In the genomic region with DNA sequence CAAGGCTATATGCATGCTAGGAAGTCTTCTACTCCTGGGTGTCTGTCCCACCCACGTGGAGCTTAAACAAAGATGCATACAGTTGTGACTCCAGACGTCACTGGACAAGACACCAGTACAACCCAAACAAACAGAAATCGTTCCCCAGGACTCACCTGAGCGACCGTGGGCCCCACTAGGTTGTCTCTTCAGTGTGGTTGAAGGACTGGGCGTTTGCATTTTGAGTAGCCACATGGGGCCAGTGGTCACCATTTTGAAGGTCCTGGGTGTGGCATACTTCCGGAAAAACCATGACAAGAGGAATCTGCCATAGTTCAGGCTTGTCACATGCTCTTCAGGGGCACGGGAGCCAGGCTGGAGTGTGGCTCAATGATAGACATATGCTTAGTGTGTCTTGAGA, we compare ENCODE assay signal across 9 mouse cellular contexts. TPM values are rescaled to one million over a fixed set of nuclear protein-coding genes. Genes with fewer than 3 reads are reported as not detected.
A peak's percentile ranks its signal among the peaks of the same experiment; 100 is the strongest.
DNase-seq lines count a peak whose midpoint lies in the region; ATAC-seq and TF ChIP-seq lines count a peak whose summit lies in the region.
"Had no signal": no experiment of that assay in that cellular context is flagged by ENCODE, and none has a peak within 500 bp of the region (broad histone marks: within the 10 kb centered on the region; RNA-seq: fewer than 3 reads in every experiment).

No protein-coding gene starts in this region.

- H3K9me3 ChIP-seq in kidney, embryonic 15.5 days (replicated peaks) = no peaks in the 10 kb centered on the region
- no peaks in the 10 kb centered on the region for H3K9me3 ChIP-seq in embryonic facial prominence, embryonic 11.5 days (replicated peaks; ENCODE audit: control insufficient read depth, low read length)
- no peaks in the 10 kb centered on the region for H3K9me3 ChIP-seq in intestine, postnatal 0 days (ENCODE audit: control insufficient read depth)

- H3K4me1 ChIP-seq in kidney, embryonic 15.5 days = peaks cover 51% of the 10 kb centered on the region
- H3K4me1 ChIP-seq in embryonic facial prominence, embryonic 11.5 days (ENCODE audit: control insufficient read depth, insufficient read depth, low read length) = no peaks in the 10 kb centered on the region; the same call in 1 of the 2 replicates
- H3K4me1 ChIP-seq in intestine, postnatal 0 days (replicated peaks; ENCODE audit: control insufficient read depth, insufficient read depth, low read length) = peaks cover 14% of the 10 kb centered on the region; the same call in 1 of the 2 replicates

- H3K79me2 ChIP-seq in myocyte (ENCODE audit: control insufficient read depth, insufficient read depth) = peaks cover 35% of the 10 kb centered on the region

- peak overlapping the region; percentile 48 for H3ac ChIP-seq in myocyte (ENCODE audit: control insufficient read depth, insufficient read length)

- TF ChIP-seq POLR2A in myocyte (IDR thresholded peaks at IDR 0.05; ENCODE audit: insufficient read length, low read depth) = no peak

- ATAC-seq in kidney, embryonic 15.5 days (replicated peaks; ENCODE audit: low FRiP score) = no peak
- no peak for ATAC-seq in embryonic facial prominence, embryonic 11.5 days (replicated peaks; ENCODE audit: insufficient number of reproducible peaks, low FRiP score, low TSS enrichment, low read depth)
- ATAC-seq in intestine, postnatal 0 days = no peak

- peak overlapping the region; percentile 78 for H3K4me2 ChIP-seq in kidney, embryonic 15.5 days
- H3K4me2 ChIP-seq in embryonic facial prominence, embryonic 11.5 days (ENCODE audit: low read depth, low read length) = peak overlapping the region; percentile 76; the same call in 1 of the 2 replicates
- H3K4me2 ChIP-seq in intestine, postnatal 0 days (replicated peaks; ENCODE audit: low read depth) = peak overlapping the region; percentile 82
- H3K4me2 ChIP-seq in myocyte (ENCODE audit: low read depth) = peak overlapping the region; percentile 98

- no peak for DNase-seq in kidney, adult 9 months
- no peak for DNase-seq in embryonic facial prominence, embryonic 11.5 days (ENCODE audit: low spot score)
- no peak for DNase-seq in embryo, embryonic 10.5 days (ENCODE audit: low spot score)
- no peak for DNase-seq in right cerebral cortex, postnatal 14 days
- DNase-seq in cerebellum, adult 9-10 months = no peak
- DNase-seq: layer of hippocampus, adult 9-11 months had no signal

- peak overlapping the region; percentile 69 for H3K4me3 ChIP-seq in kidney, embryonic 15.5 days (replicated peaks)
- peak overlapping the region; percentile 74 for H3K4me3 ChIP-seq in embryonic facial prominence, embryonic 11.5 days (ENCODE audit: low read depth, low read length)
- H3K4me3 ChIP-seq in intestine, postnatal 0 days (ENCODE audit: low read depth, low read length) = peak overlapping the region; percentile 78; the same call in 1 of the 2 replicates
- peak overlapping the region; percentile 91 for H3K4me3 ChIP-seq in myocyte

- no peak overlapping the region for H3K27ac ChIP-seq in kidney, embryonic 15.5 days
- no peak overlapping the region for H3K27ac ChIP-seq in embryonic facial prominence, embryonic 11.5 days (replicated peaks; ENCODE audit: low read depth, low read length)
- 0 out of 2 replicates have a peak overlapping the region, but pooled peaks have one; percentile 21 for H3K27ac ChIP-seq in intestine, postnatal 0 days (ENCODE audit: low read depth, low read length)

- H3K36me3 ChIP-seq in kidney, embryonic 15.5 days = peaks cover 34% of the 10 kb centered on the region
- peaks cover 5% of the 10 kb centered on the region for H3K36me3 ChIP-seq in embryonic facial prominence, embryonic 11.5 days (replicated peaks; ENCODE audit: control insufficient read depth, insufficient read depth, low read depth, low read length)
- H3K36me3 ChIP-seq in intestine, postnatal 0 days (ENCODE audit: control insufficient read depth, insufficient read depth) = peaks cover 28% of the 10 kb centered on the region
- H3K36me3 ChIP-seq in myocyte (ENCODE audit: control insufficient read depth, insufficient read depth) = peaks cover 27% of the 10 kb centered on the region

- TF ChIP-seq CTCF in intestine, postnatal 0 days (IDR thresholded peaks at IDR 0.05; ENCODE audit: low read depth) = no peak

- WGBS in kidney, embryonic 15.5 days = 83% methylated on average over 8 of the region's 8 CpGs
- 86% methylated on average over 8 of the region's 8 CpGs for WGBS in embryonic facial prominence, embryonic 11.5 days
- WGBS in intestine, postnatal 0 days = 69% methylated on average over 8 of the region's 8 CpGs

- no peaks in the 10 kb centered on the region for H3K27me3 ChIP-seq in kidney, embryonic 15.5 days
- no peaks in the 10 kb centered on the region for H3K27me3 ChIP-seq in embryonic facial prominence, embryonic 11.5 days (ENCODE audit: control insufficient read depth, insufficient read depth, low read length)
- H3K27me3 ChIP-seq in intestine, postnatal 0 days (replicated peaks; ENCODE audit: control insufficient read depth, insufficient read depth, low read length) = no peaks in the 10 kb centered on the region
- no peaks in the 10 kb centered on the region for H3K27me3 ChIP-seq in myocyte (ENCODE audit: control insufficient read depth, insufficient read depth, insufficient read length)

- peak overlapping the region; percentile 77; the same call in 1 of the 2 replicates for H3K9ac ChIP-seq in kidney, embryonic 15.5 days
- no peak overlapping the region; the same call in 1 of the 2 replicates for H3K9ac ChIP-seq in embryonic facial prominence, embryonic 11.5 days (replicated peaks; ENCODE audit: low read length)
- H3K9ac ChIP-seq in intestine, postnatal 0 days (ENCODE audit: low read depth, low read length) = no peak overlapping the region

TF ChIP-seq in myocyte, 11 proteins besides CTCF, POLR2A, EP300 and RAD21:
- TF ChIP-seq E2F4 (IDR thresholded peaks at IDR 0.05; ENCODE audit: insufficient read depth) = no peak
- no peak for TF ChIP-seq REST (IDR thresholded peaks at IDR 0.05; ENCODE audit: insufficient read depth, insufficient read length)
- no peak for TF ChIP-seq TCF12 (IDR thresholded peaks at IDR 0.05; ENCODE audit: insufficient read depth, poor library complexity, severe bottlenecking)
- TF ChIP-seq MAX (IDR thresholded peaks at IDR 0.05; ENCODE audit: low read depth) = no peak
- no peak for TF ChIP-seq CEBPB (IDR thresholded peaks at IDR 0.05; ENCODE audit: insufficient read depth, poor library complexity, severe bottlenecking)
- TF ChIP-seq USF1 (IDR thresholded peaks at IDR 0.05; ENCODE audit: low read depth) = no peak
- no peak for TF ChIP-seq TCF3 (IDR thresholded peaks at IDR 0.05; ENCODE audit: insufficient read length, low read depth)
- no peak for TF ChIP-seq MYOD1 (IDR thresholded peaks at IDR 0.05; ENCODE audit: control insufficient read depth in 1 of 3, insufficient read length in 2 of 3, low read depth in 2 of 3)
- TF ChIP-seq POLR2AphosphoS2 (IDR thresholded peaks at IDR 0.05; ENCODE audit: insufficient read length, low read depth) = no peak
- TF ChIP-seq SRF (IDR thresholded peaks at IDR 0.05; ENCODE audit: control insufficient read depth, insufficient read length, low read depth) = no peak
- TF ChIP-seq MYOG (IDR thresholded peaks at IDR 0.05; ENCODE audit: control insufficient read depth in 1 of 3, insufficient read depth in 1 of 3, insufficient read length in 2 of 3, low read depth in 2 of 3) = no peak

RNA-seq across cellular contexts. Expression of gene Sec14l1, which starts 37.1 kb away (rescaled TPM):
- polyA plus RNA-seq in kidney, embryonic 15.5 days (2015; fragmentation: Nextera tagmentation; extraction: Ambion mirVana) = 66.5 and 69.0 TPM in 2 replicates
- 25.4 and 28.3 TPM in 2 replicates for polyA plus RNA-seq in embryonic facial prominence, embryonic 11.5 days (2014; fragmentation: Nextera tagmentation; extraction: Ambion mirVana)
- polyA plus RNA-seq in intestine, postnatal 0 days (2015; fragmentation: Nextera tagmentation; extraction: Ambion mirVana) = 22.8 and 23.9 TPM in 2 replicates
- polyA plus RNA-seq in myocyte (2012; fragmentation: generic; extraction: Trizol) = 84.8 TPM
